In the genomic region with DNA sequence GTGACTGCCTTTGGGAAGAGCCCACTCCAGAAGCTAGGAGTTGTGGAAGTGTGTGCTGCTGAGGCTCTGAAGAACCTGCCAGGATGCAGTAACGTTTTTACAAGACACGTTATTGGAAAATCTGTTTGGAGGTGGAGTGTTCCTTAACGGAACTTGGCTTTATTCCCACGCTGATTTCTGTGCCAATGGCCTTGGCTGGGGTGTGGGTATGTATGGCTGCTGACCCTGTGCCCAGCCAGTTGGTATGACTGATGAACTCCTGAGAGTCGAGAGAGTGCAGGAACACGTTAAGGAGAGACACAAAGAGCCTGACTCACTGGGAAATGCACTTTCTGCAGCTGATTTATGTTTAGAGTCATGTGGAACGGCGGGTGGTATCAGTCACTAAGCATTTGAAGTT, we compare ENCODE assay signal across 17 mouse cellular contexts.
A peak's percentile ranks its signal among the peaks of the same experiment; 100 is the strongest.
DNase-seq lines count a peak whose midpoint lies in the region; ATAC-seq and TF ChIP-seq lines count a peak whose summit lies in the region.
"Had no signal": no experiment of that assay in that cellular context is flagged by ENCODE, and none has a peak within 500 bp of the region (broad histone marks: within the 10 kb centered on the region; RNA-seq: fewer than 3 reads in every experiment).

No protein-coding gene starts in this region.

- in situ Hi-C loops in Patski (cut with MboI; ENCODE audit: low pct_unique_long_range_greater_than_20kb) = no loop called here

- ATAC-seq in hindbrain, embryonic 14.5 days (ENCODE audit: low FRiP score) = no peak
- ATAC-seq in hindbrain, embryonic 11.5 days (ENCODE audit: low FRiP score) = no peak
- no peak for ATAC-seq in limb, embryonic 14.5 days (ENCODE audit: low FRiP score, low read depth)
- no peak for ATAC-seq in Patski
- ATAC-seq: forebrain, embryonic 14.5 days; inflammation-experienced regulatory T-cells, adult 6 months; midbrain, embryonic 13.5 days had no signal

- POLR2A ChIA-PET in Patski (lab: Charles Lee) = no interaction called here

- H3K36me3 ChIP-seq in hindbrain, embryonic 14.5 days (replicated peaks; ENCODE audit: control insufficient read depth, insufficient read depth) = peaks cover 41% of the 10 kb centered on the region
- H3K36me3 ChIP-seq in hindbrain, embryonic 11.5 days (ENCODE audit: control insufficient read depth, insufficient read depth, low read length) = 0 out of 2 replicates have a peak, but pooled peaks cover 2% of the 10 kb centered on the region
- peaks cover 31% of the 10 kb centered on the region for H3K36me3 ChIP-seq in limb, embryonic 14.5 days (ENCODE audit: control insufficient read depth, insufficient read depth, low read length)
- peaks cover 82% of the 10 kb centered on the region for H3K36me3 ChIP-seq in limb, embryonic 10.5 days
- H3K36me3 ChIP-seq in heart, embryonic 10.5 days = peaks cover 68% of the 10 kb centered on the region

- CTCF ChIA-PET in Patski (lab: Charles Lee) = no interaction called here

- H3K9me3 ChIP-seq in hindbrain, embryonic 14.5 days (ENCODE audit: control insufficient read depth, low read length) = no peaks in the 10 kb centered on the region
- no peaks in the 10 kb centered on the region for H3K9me3 ChIP-seq in hindbrain, embryonic 11.5 days (ENCODE audit: control insufficient read depth, low read length)
- H3K9me3 ChIP-seq in limb, embryonic 14.5 days (ENCODE audit: control insufficient read depth, low read length) = no peaks in the 10 kb centered on the region
- H3K9me3 ChIP-seq in limb, embryonic 10.5 days (replicated peaks) = no peaks in the 10 kb centered on the region
- H3K9me3 ChIP-seq in heart, embryonic 10.5 days = no peaks in the 10 kb centered on the region
- H3K9me3 ChIP-seq: midbrain, embryonic 13.5 days had no signal

- DNase-seq in hindbrain, embryonic 14.5 days (ENCODE audit: low spot score) = peak; percentile 29
- DNase-seq in hindbrain, embryonic 11.5 days (ENCODE audit: low spot score) = no peak
- DNase-seq in limb, embryonic 14.5 days (ENCODE audit: low spot score) = peak; percentile 40
- DNase-seq in limb, embryonic 10.5 days (ENCODE audit: low spot score) = no peak
- peak; percentile 25 for DNase-seq in Patski (ENCODE audit: low read depth, low spot score)
- peak; percentile 32 for DNase-seq in adrenal gland, postnatal 25 days
- no peak for DNase-seq in thymus, postnatal 25 days
- DNase-seq in heart, embryonic 10.5 days (ENCODE audit: low spot score) = no peak
- DNase-seq: cerebellum, postnatal 36 days; heart, postnatal 36 days; right cerebral cortex, postnatal 25 days; thymus, postnatal 14 days had no signal

- H3K9ac ChIP-seq in hindbrain, embryonic 14.5 days = no peak overlapping the region
- H3K9ac ChIP-seq in hindbrain, embryonic 11.5 days (ENCODE audit: low read depth, low read length) = no peak overlapping the region
- H3K9ac ChIP-seq in limb, embryonic 14.5 days (ENCODE audit: low read depth, low read length, severe bottlenecking) = no peak overlapping the region
- H3K9ac ChIP-seq: heart, embryonic 12.5 days; midbrain, embryonic 13.5 days had no signal

- WGBS in hindbrain, embryonic 14.5 days = 79% methylated on average over 8 of the region's 8 CpGs
- WGBS in hindbrain, embryonic 11.5 days = 95% methylated on average over 8 of the region's 8 CpGs
- 32% methylated on average over 8 of the region's 8 CpGs for WGBS in limb, embryonic 14.5 days
- WGBS in limb, embryonic 10.5 days = 69% methylated on average over 8 of the region's 8 CpGs
- WGBS in heart, embryonic 10.5 days = 82% methylated on average over 8 of the region's 8 CpGs

- TF ChIP-seq CTCF in Patski (IDR thresholded peaks at IDR 0.05) = no peak

- H3K4me2 ChIP-seq in hindbrain, embryonic 14.5 days (replicated peaks) = no peak overlapping the region
- no peak overlapping the region for H3K4me2 ChIP-seq in hindbrain, embryonic 11.5 days (replicated peaks; ENCODE audit: low read depth, low read length)
- H3K4me2 ChIP-seq in limb, embryonic 14.5 days (replicated peaks; ENCODE audit: low read depth, low read length, severe bottlenecking) = no peak overlapping the region
- H3K4me2 ChIP-seq: heart, embryonic 12.5 days; midbrain, embryonic 13.5 days had no signal

- no peaks in the 10 kb centered on the region for H3K27me3 ChIP-seq in hindbrain, embryonic 14.5 days (ENCODE audit: control insufficient read depth, insufficient read depth, low read length)
- no peaks in the 10 kb centered on the region for H3K27me3 ChIP-seq in hindbrain, embryonic 11.5 days (ENCODE audit: control insufficient read depth, insufficient read depth, low read length)
- no peaks in the 10 kb centered on the region for H3K27me3 ChIP-seq in limb, embryonic 14.5 days (ENCODE audit: control insufficient read depth, insufficient read depth, low read length)
- H3K27me3 ChIP-seq in limb, embryonic 10.5 days (ENCODE audit: low read depth, poor library complexity, severe bottlenecking) = no peaks in the 10 kb centered on the region
- H3K27me3 ChIP-seq in Patski = no peaks in the 10 kb centered on the region
- H3K27me3 ChIP-seq in heart, embryonic 10.5 days (ENCODE audit: insufficient read depth, poor library complexity, severe bottlenecking) = no peaks in the 10 kb centered on the region
- H3K27me3 ChIP-seq: heart, embryonic 12.5 days; midbrain, embryonic 13.5 days had no signal

- H3K4me1 ChIP-seq in hindbrain, embryonic 14.5 days (replicated peaks; ENCODE audit: control insufficient read depth, insufficient read depth, low read length) = no peaks in the 10 kb centered on the region
- H3K4me1 ChIP-seq in hindbrain, embryonic 11.5 days (replicated peaks; ENCODE audit: control insufficient read depth, insufficient read depth, low read length) = no peaks in the 10 kb centered on the region
- H3K4me1 ChIP-seq in limb, embryonic 14.5 days (ENCODE audit: control insufficient read depth, insufficient read depth, low read length) = no peaks in the 10 kb centered on the region
- no peaks in the 10 kb centered on the region for H3K4me1 ChIP-seq in limb, embryonic 10.5 days
- no peaks in the 10 kb centered on the region for H3K4me1 ChIP-seq in heart, embryonic 10.5 days
- H3K4me1 ChIP-seq: heart, embryonic 12.5 days; midbrain, embryonic 13.5 days had no signal

- no peak overlapping the region for H3K27ac ChIP-seq in hindbrain, embryonic 14.5 days
- no peak overlapping the region for H3K27ac ChIP-seq in hindbrain, embryonic 11.5 days (ENCODE audit: low read depth, low read length)
- no peak overlapping the region for H3K27ac ChIP-seq in limb, embryonic 14.5 days (replicated peaks; ENCODE audit: low read depth, low read length)
- H3K27ac ChIP-seq in limb, embryonic 10.5 days = no peak overlapping the region
- H3K27ac ChIP-seq in heart, embryonic 10.5 days = no peak overlapping the region
- H3K27ac ChIP-seq: midbrain, embryonic 13.5 days had no signal

- TF ChIP-seq POLR2A in limb, embryonic 14.5 days (IDR thresholded peaks at IDR 0.05; ENCODE audit: borderline replicate concordance, extremely low read depth, insufficient read depth, insufficient read length) = no peak

- no peak overlapping the region for H3K4me3 ChIP-seq in hindbrain, embryonic 14.5 days (replicated peaks; ENCODE audit: low read length)
- no peak overlapping the region for H3K4me3 ChIP-seq in hindbrain, embryonic 11.5 days (ENCODE audit: low read depth, low read length)
- no peak overlapping the region for H3K4me3 ChIP-seq in limb, embryonic 14.5 days (replicated peaks; ENCODE audit: low read length)
- no peak overlapping the region for H3K4me3 ChIP-seq in limb, embryonic 10.5 days
- H3K4me3 ChIP-seq in heart, embryonic 10.5 days = no peak overlapping the region
- H3K4me3 ChIP-seq: heart, embryonic 12.5 days; midbrain, embryonic 13.5 days; myocyte had no signal

Comparison
In these comparisons a context has a peak if more than half of its experiments do, and no peak if none do; other contexts are left out.
1. DNase-seq: peak in hindbrain, embryonic 14.5 days (single experiment), limb, embryonic 14.5 days (single experiment), Patski (single experiment) and adrenal gland, postnatal 25 days (single experiment); none in hindbrain, embryonic 11.5 days (single experiment), limb, embryonic 10.5 days (single experiment), thymus, postnatal 25 days (single experiment) and heart, embryonic 10.5 days (single experiment).